Mouse (Mus musculus): ENCODE results near the gene Nlrp3. TPM values are rescaled to one million over a fixed set of nuclear protein-coding genes. Genes with fewer than 3 reads are reported as not detected.
"Not testable (repeated sequence)": the region's sequence is repeated elsewhere in the genome, so short reads cannot be mapped to it uniquely, and the experiment has no call there.

Nlrp3 gene
- polyA plus RNA-seq, 1 experiment from 2014 or later, result 0.74 TPM

DNA sequence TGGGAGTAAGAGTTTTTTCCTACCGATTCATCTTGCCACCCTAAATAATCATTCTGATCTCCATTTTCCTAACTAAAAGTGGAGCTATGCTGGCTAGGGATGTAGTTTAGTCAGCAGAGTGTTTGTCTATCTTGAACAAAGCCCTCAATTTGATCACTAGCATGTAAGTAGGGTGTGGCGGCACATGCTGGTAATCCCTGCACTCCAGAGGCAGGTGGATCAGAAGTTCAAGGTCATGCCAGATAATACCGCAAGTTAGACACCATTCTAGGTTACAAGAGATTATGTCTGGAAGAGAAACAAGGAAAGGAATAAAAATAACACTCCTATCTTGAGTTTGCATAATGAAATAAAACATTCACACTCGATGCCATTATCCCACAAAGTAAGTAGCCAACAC is 21.0 kb downstream of the Nlrp3 start:
- DNase-seq (ENCODE audit: low spot score) (no peak), ATAC-seq (no peak)
- Histone ChIP-seq H3K27ac (ENCODE audit: low read length) (no peak overlapping the region), H3K9me3 (ENCODE audit: low read length) (no peaks in the 10 kb centered on the region), H3K27me3 (replicated peaks; ENCODE audit: insufficient read depth, low read length) (0 out of 2 replicates have a peak, but pooled peaks cover 2% of the 10 kb centered on the region), H3K4me2 (replicated peaks; ENCODE audit: low read depth, low read length) (no peak overlapping the region), H3K4me3 (ENCODE audit: low read depth, low read length) (no peak overlapping the region), H3K9ac (replicated peaks; ENCODE audit: low read depth) (no peak overlapping the region), H3K36me3 (ENCODE audit: insufficient read depth, low read length) (no peaks in the 10 kb centered on the region), H3K4me1 (ENCODE audit: insufficient read depth, low read depth, low read length) (no peaks in the 10 kb centered on the region)
- TF ChIP-seq CTCF (IDR thresholded peaks at IDR 0.05) (no peak), EP300 (IDR thresholded peaks at IDR 0.05) (no peak)
- WGBS, result 90% methylated on average over 4 of the region's 4 CpGs

DNA sequence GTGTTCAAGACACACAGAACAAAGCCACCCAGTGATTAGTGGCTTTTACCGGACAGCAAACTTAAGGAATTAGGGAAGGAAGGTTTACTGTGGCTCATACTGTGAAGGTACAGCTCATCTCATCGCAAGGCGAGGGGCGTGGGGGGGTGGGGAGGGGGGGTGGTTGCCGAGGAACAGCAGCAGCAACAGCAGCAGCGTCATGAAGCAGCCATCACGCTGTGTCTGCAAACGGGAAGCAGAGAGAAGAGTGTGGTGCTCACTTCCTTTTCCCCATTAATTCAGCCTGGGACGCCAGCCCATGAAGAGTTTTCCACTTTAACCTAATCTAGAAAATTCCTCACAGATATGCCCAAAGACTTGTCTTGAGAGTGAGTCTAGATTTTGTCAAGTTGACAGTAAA is 21.5 kb downstream of the Nlrp3 start:
- TF ChIP-seq EP300 (IDR thresholded peaks at IDR 0.05), result no peak
- TF ChIP-seq CTCF (IDR thresholded peaks at IDR 0.05), result no peak
- WGBS, result 56% methylated on average over 9 of the region's 9 CpGs
- Histone ChIP-seq H3K9ac (replicated peaks; ENCODE audit: low read depth) (no peak overlapping the region), H3K27ac (ENCODE audit: low read length) (no peak overlapping the region), H3K4me2 (replicated peaks; ENCODE audit: low read depth, low read length) (no peak overlapping the region), H3K27me3 (replicated peaks; ENCODE audit: insufficient read depth, low read length) (0 out of 2 replicates have a peak, but pooled peaks cover 2% of the 10 kb centered on the region), H3K4me1 (ENCODE audit: insufficient read depth, low read depth, low read length) (no peaks in the 10 kb centered on the region), H3K9me3 (ENCODE audit: low read length) (no peaks in the 10 kb centered on the region), H3K36me3 (ENCODE audit: insufficient read depth, low read length) (no peaks in the 10 kb centered on the region), H3K4me3 (ENCODE audit: low read depth, low read length) (no peak overlapping the region)
- ATAC-seq (no peak), DNase-seq (ENCODE audit: low spot score) (no peak)

DNA sequence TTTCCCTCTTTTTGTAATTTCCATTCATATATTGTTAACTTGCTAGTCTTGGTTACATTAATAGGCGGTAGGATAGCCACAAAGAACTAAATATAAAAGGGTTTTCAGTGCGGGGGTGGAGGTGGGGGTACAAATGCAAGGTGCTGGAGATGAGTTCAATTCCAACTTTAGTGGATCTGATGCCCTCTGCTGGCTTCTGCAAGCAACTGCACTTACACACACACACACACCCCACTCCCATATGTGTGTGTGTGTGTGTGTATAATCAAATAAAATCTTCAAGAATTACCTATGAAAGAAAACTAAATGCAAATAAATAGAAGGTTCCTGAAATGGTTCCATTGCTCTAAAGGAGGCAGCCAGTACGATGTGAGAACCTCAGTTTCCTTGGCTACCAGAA is 27.9 kb downstream of the Nlrp3 start:
- DNase-seq (ENCODE audit: low spot score), result peak; percentile 25
- H3K27me3 ChIP-seq (replicated peaks; ENCODE audit: insufficient read depth, low read length), result 0 out of 2 replicates have a peak, but pooled peaks cover 6% of the 10 kb centered on the region
- ATAC-seq, result no peak
- no peak overlapping the region for H3K4me2 ChIP-seq (replicated peaks; ENCODE audit: low read depth, low read length)
- H3K4me1 ChIP-seq (ENCODE audit: insufficient read depth, low read depth, low read length), result no peaks in the 10 kb centered on the region
- no peak overlapping the region for H3K4me3 ChIP-seq (ENCODE audit: low read depth, low read length)
- no peaks in the 10 kb centered on the region for H3K36me3 ChIP-seq (ENCODE audit: insufficient read depth, low read length)
- WGBS, result 55% methylated on average over 3 of the region's 3 CpGs
- H3K9me3 ChIP-seq (ENCODE audit: low read length), result no peaks in the 10 kb centered on the region
- peak; percentile 70 for TF ChIP-seq CTCF (IDR thresholded peaks at IDR 0.05)
- TF ChIP-seq EP300 (IDR thresholded peaks at IDR 0.05), result no peak
- H3K27ac ChIP-seq (ENCODE audit: low read length), result no peak overlapping the region
- H3K9ac ChIP-seq (replicated peaks; ENCODE audit: low read depth), result no peak overlapping the region

DNA sequence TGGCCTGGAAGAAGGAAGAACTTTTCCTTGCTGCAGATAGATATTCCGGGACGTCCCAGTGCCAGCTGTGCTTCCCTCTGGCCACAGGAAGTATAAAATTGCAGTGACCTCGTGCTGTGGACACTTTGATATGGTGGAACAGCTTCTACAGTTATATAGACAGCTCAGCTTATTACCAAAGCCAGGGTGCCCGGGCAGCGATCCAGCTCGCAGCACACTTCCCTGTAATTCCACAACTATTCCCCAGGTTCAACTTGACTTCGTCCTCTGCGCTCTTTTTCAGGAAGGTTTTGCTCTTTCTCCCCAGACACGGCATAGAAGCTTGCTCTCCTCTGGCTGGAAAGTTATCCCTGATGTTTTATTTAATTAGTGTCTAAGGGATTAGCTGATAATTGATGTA is 34.4 kb downstream of the Nlrp3 start:
- ATAC-seq, result no peak
- Histone ChIP-seq H3K27ac (ENCODE audit: low read length) (no peak overlapping the region), H3K4me3 (ENCODE audit: low read depth, low read length) (no peak overlapping the region), H3K9me3 (ENCODE audit: low read length) (no peaks in the 10 kb centered on the region), H3K27me3 (replicated peaks; ENCODE audit: insufficient read depth, low read length) (0 out of 2 replicates have a peak, but pooled peaks cover 4% of the 10 kb centered on the region), H3K9ac (replicated peaks; ENCODE audit: low read depth) (no peak overlapping the region), H3K4me2 (replicated peaks; ENCODE audit: low read depth, low read length) (no peak overlapping the region), H3K36me3 (ENCODE audit: insufficient read depth, low read length) (no peaks in the 10 kb centered on the region), H3K4me1 (ENCODE audit: insufficient read depth, low read depth, low read length) (no peaks in the 10 kb centered on the region)
- TF ChIP-seq CTCF (IDR thresholded peaks at IDR 0.05) (no peak), EP300 (IDR thresholded peaks at IDR 0.05) (no peak)
- DNase-seq (ENCODE audit: low spot score), result no peak
- WGBS, result 43% methylated on average over 9 of the region's 9 CpGs

DNA sequence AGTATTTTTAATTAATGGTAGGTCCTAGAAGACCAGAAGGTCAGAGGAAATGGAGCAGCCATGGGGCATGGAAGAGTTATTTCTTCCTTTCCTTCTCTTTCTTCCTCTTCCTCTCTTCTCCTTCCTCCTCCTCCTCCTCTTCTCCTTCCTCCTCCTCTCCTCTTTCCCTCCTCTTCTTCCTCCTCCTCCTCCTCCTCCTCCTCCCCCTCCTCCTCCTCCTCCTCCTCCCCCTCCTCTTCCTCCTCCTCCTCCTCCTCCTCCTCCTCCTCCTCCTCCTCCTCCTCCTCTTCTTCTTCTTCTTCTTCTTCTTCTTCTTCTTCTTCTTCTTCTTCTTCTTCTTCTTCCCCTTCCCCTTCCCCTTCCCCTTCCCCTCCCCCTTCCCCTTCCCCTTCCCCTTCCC is 34.8 kb downstream of the Nlrp3 start, which contains the start of gene Olfr222:
Gene Olfr222 (minus strand): TSS at position 101 of the 400 bp plus-strand sequence.
- not testable (repeated sequence) for H3K9me3 ChIP-seq (ENCODE audit: low read length); H3K4me3 ChIP-seq (ENCODE audit: low read depth, low read length); H3K36me3 ChIP-seq (ENCODE audit: insufficient read depth, low read length); H3K4me2 ChIP-seq (replicated peaks; ENCODE audit: low read depth, low read length); H3K9ac ChIP-seq (replicated peaks; ENCODE audit: low read depth); DNase-seq (ENCODE audit: low spot score); H3K4me1 ChIP-seq (ENCODE audit: insufficient read depth, low read depth, low read length); H3K27ac ChIP-seq (ENCODE audit: low read length); ATAC-seq; H3K27me3 ChIP-seq (replicated peaks; ENCODE audit: insufficient read depth, low read length)

DNA sequence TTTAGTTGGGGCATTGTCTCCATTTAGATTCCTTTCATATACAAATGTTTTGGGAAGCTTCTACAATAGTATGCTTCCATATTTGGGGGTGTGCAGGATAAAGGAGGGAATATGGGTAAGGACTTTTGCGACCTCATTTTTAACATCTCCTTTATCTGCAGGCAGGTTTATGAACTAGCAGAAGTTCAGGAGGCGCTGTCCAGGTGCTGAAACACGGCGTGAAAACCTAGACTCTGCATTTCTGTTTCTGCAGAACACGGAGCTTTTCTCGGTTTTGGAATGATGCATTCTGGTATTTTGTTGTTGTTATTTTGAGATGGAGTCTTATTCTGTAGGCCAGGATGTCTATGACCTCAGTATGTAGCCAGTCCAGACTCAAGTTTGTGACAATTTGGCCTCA is 43.2 kb downstream of the Nlrp3 start:
- Histone ChIP-seq H3K27ac (ENCODE audit: low read length) (no peak overlapping the region), H3K9me3 (ENCODE audit: low read length) (no peaks in the 10 kb centered on the region), H3K9ac (replicated peaks; ENCODE audit: low read depth) (no peak overlapping the region), H3K27me3 (replicated peaks; ENCODE audit: insufficient read depth, low read length) (no peaks in the 10 kb centered on the region), H3K4me3 (ENCODE audit: low read depth, low read length) (no peak overlapping the region), H3K4me2 (replicated peaks; ENCODE audit: low read depth, low read length) (no peak overlapping the region), H3K36me3 (ENCODE audit: insufficient read depth, low read length) (no peaks in the 10 kb centered on the region), H3K4me1 (ENCODE audit: insufficient read depth, low read depth, low read length) (no peaks in the 10 kb centered on the region)
- ATAC-seq, result no peak
- peak; percentile 30 for DNase-seq (ENCODE audit: low spot score)
- 26% methylated on average over 6 of the region's 6 CpGs for WGBS
- TF ChIP-seq CTCF (IDR thresholded peaks at IDR 0.05) (no peak), EP300 (IDR thresholded peaks at IDR 0.05) (no peak)

DNA sequence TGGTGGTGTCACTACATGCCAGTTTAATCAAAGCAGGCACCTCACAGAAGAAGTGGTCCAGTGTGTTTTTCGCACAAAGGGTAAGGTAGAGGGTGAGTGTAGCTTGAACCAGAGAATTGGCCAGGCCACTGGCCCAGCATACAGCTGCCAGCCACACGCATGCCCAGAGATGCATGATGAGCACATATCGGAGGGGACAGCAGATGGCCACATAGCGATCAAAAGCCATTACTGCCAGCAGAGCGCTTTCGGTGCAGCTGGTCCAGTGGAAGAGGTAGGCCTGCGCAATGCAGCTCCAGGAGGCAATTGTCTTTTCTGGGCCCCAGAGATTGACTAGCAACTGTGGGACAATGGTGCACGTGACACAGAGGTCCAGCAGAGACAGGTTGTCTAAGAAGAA is 48.1 kb downstream of the Nlrp3 start:
- 89% methylated on average over 8 of the region's 8 CpGs for WGBS
- TF ChIP-seq CTCF (IDR thresholded peaks at IDR 0.05), result no peak
- TF ChIP-seq EP300 (IDR thresholded peaks at IDR 0.05), result no peak

More for the DNA sequence above, 48.1 kb downstream of the Nlrp3 start:
- ATAC-seq (no peak), DNase-seq (ENCODE audit: low spot score) (no peak)
- Histone ChIP-seq H3K4me1 (ENCODE audit: insufficient read depth, low read depth, low read length) (no peaks in the 10 kb centered on the region), H3K36me3 (ENCODE audit: insufficient read depth, low read length) (no peaks in the 10 kb centered on the region), H3K9ac (replicated peaks; ENCODE audit: low read depth) (no peak overlapping the region), H3K4me3 (ENCODE audit: low read depth, low read length) (no peak overlapping the region), H3K9me3 (ENCODE audit: low read length) (no peaks in the 10 kb centered on the region), H3K4me2 (replicated peaks; ENCODE audit: low read depth, low read length) (no peak overlapping the region), H3K27ac (ENCODE audit: low read length) (no peak overlapping the region), H3K27me3 (replicated peaks; ENCODE audit: insufficient read depth, low read length) (no peaks in the 10 kb centered on the region)
